Mouse (Mus musculus) lung, adult 2 months (tissue): ENCODE data around the gene Tmem255b. TPM values are rescaled to one million over a fixed set of nuclear protein-coding genes. Genes with fewer than 3 reads are reported as not detected.

ENCODE experiments used
- DNase-seq: peaks from one replicate; pipeline ENCODE4 v3.0.0; 2022
- H3K4me1 ChIP-seq: fragments of 200-500 bp; 2 replicates; pipeline ENCODE4 v1.6.1; 2011; ENCODE audit warnings: low read length; ENCODE audit not compliant: control insufficient read depth, insufficient read depth
- H3K4me3 ChIP-seq: fragments of 200-500 bp; replicated peaks from 2 replicates; pipeline ENCODE3; 2011; ENCODE audit warnings: low read depth, mild to moderate bottlenecking, control low read depth, low read length; ENCODE audit errors: extremely low read depth
- CTCF ChIP-seq: fragments of 200-500 bp; IDR thresholded peaks from 2 replicates; pipeline ENCODE4 v1.5.1; 2011; ENCODE audit warnings: mild to moderate bottlenecking, low read length, control low read depth; ENCODE audit not compliant: insufficient read depth
- POLR2A ChIP-seq: fragments of 200-500 bp; IDR thresholded peaks from 2 replicates; pipeline ENCODE4 v1.6.1; 2011; ENCODE audit warnings: low read depth, mild to moderate bottlenecking, control low read depth, low read length, borderline replicate concordance; ENCODE audit errors: extremely low read depth
- WGBS: fragments of 180-500 bp; shearing (Covaris S2); methylation state at CpG from one replicate; pipeline ENCODE4 v1.1.7; 2018; 5-methylcytosine and 5-hydroxymethylcytosine counted together
- polyA plus RNA-seq: library from polyadenylated mRNA; depleted of rRNA; stranded (reverse); fragments of >200 nt; gene quantifications from 2 replicates; pipeline ENCODE4 v1.2.3, GENCODE M21; 2012

The Tmem255b gene
- polyA plus RNA-seq, 1 experiment: 7.3 TPM

DNA sequence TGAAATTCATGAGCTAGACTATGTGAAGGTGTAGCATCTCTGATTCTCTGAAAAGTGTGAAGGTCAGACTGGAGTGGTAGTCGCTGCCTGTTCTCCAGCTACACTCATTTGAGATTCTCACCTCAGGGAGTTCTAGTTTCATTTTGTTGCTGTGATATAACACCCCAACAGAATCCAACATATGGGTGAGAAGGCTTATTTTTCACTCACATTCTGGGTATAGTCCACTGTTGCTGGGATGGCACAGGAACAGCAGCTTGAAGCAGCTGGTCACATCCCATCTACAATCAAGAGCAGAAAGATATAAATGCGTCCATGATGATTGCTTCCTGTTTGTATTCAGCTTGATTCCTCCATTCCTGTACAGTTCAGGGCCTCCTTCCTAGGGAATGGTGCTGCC, 7.2 kb downstream of the Tmem255b start:
- TF ChIP-seq CTCF (no peak), POLR2A (no peak)
- H3K4me3 ChIP-seq: no peak overlapping the region
- WGBS: 82% methylated on average over 2 of the region's 2 CpGs
- DNase-seq: no peak
- no peaks in the 10 kb centered on the region for H3K4me1 ChIP-seq

DNA sequence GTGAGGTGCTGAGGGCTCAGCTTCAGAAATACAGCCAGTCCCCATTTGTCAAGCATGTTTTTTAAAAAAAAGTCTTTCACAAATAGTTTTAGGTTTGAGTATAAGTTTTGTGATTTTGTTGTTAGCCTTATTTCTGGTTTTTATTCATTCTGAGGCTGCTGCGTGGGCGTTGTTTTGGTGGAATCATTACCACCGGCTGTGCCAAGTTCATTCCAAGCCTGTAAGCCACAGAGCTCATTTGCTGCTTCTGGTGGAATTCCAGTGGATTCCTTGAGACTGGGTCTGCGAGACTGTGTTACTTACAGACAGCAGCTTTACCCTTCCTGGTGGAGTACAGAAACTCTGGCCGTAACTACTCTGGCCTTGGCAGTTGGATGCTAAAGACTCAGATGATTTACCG, 11.5 kb downstream of the Tmem255b start:
- TF ChIP-seq POLR2A: no peak
- TF ChIP-seq CTCF: no peak
- no peak for DNase-seq
- WGBS: 80% methylated on average over 6 of the region's 6 CpGs
- Histone ChIP-seq H3K4me1 (no peaks in the 10 kb centered on the region), H3K4me3 (no peak overlapping the region)

DNA sequence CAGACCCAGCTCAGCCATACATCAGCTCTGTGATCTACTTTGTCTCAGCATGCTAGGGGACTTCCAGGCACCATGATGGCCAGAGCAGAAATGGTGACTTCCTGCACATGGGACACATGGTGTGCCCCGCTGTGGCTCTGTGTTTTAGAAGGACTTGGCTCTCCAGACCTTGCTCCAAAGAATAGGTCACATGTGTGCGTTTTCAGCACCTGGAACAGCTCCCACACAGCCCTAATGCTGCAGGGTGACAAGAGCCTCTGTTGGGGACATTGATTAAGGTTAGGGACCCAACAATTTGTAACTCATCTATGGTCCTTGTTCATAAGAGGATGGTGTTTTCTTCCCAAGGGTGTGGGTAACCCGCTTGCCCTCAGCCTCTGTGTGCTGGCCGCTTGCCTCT, 13.2 kb downstream of the Tmem255b start:
- DNase-seq: no peak
- 49% methylated on average over 4 of the region's 4 CpGs for WGBS
- H3K4me1 ChIP-seq: no peaks in the 10 kb centered on the region

GRCm38 (mm10) chr8:13451747-13452277, 16.8 kb downstream of the Tmem255b start:
- H3K4me1 ChIP-seq: no peaks in the 10 kb centered on the region
- no peak for DNase-seq
- TF ChIP-seq CTCF (no peak), POLR2A (no peak)
- 62% methylated on average over 6 of the region's 6 CpGs for WGBS
- no peak overlapping the region for H3K4me3 ChIP-seq

More for the DNA sequence above, 13.2 kb downstream of the Tmem255b start:
- no peak for TF ChIP-seq POLR2A
- no peak for TF ChIP-seq CTCF
- H3K4me3 ChIP-seq: no peak overlapping the region

GRCm38 (mm10) chr8:13454341-13455113, 19.5 kb downstream of the Tmem255b start:
- Histone ChIP-seq H3K4me3 (no peak overlapping the region), H3K4me1 (no peaks in the 10 kb centered on the region)
- WGBS: 68% methylated on average over 8 of the region's 8 CpGs
- no peak for TF ChIP-seq POLR2A
- TF ChIP-seq CTCF: no peak
- no peak for DNase-seq

GRCm38 (mm10) chr8:13455295-13455694, 20.3 kb downstream of the Tmem255b start:
- TF ChIP-seq CTCF: peak; percentile 87
- no peak for TF ChIP-seq POLR2A
- Histone ChIP-seq H3K4me1 (no peaks in the 10 kb centered on the region), H3K4me3 (no peak overlapping the region)
- peak; percentile 67 for DNase-seq
- WGBS: 14% methylated on average over 2 of the region's 2 CpGs

- no peak for DNase-seq
Observed at GRCm38 (mm10) chr8:13459431-13459830, 24.4 kb downstream of the Tmem255b start.

GRCm38 (mm10) chr8:13461085-13461765, 26.2 kb downstream of the Tmem255b start:
- peaks cover 5% of the 10 kb centered on the region for H3K4me1 ChIP-seq
- WGBS: 62% methylated on average over 17 of the region's 17 CpGs
- DNase-seq: no peak
- no peak for TF ChIP-seq CTCF
- no peak for TF ChIP-seq POLR2A
- H3K4me3 ChIP-seq: no peak overlapping the region

More at GRCm38 (mm10) chr8:13459431-13459830, 24.4 kb downstream of the Tmem255b start:
- TF ChIP-seq CTCF (no peak), POLR2A (no peak)
- Histone ChIP-seq H3K4me3 (no peak overlapping the region), H3K4me1 (peaks cover 5% of the 10 kb centered on the region)
- 86% methylated on average over 4 of the region's 4 CpGs for WGBS

DNA sequence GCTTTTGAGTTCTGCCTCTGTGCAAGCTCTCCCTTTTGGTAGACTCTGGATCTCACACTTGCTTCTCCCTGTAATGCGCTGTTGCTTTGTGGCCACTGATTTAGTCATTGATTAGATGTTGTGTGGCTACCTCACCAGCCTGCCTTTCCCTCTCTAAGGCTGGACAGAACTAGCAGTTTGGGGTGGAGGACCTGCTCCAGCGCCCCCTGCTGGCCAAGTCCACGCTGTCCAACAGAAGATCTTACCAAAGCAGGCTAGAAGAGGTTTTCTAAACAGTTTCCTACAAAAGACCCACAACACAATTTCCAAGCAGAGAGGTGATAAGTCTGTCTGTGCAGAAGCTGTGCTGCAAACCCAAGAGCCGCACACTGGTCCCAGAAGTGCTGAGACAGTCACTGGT, 26.9 kb downstream of the Tmem255b start:
- TF ChIP-seq CTCF: peak; percentile 75
- no peak for TF ChIP-seq POLR2A
- DNase-seq: peak; percentile 70
- Histone ChIP-seq H3K4me1 (peaks cover 5% of the 10 kb centered on the region), H3K4me3 (no peak overlapping the region)
- 39% methylated on average over 4 of the region's 4 CpGs for WGBS

DNA sequence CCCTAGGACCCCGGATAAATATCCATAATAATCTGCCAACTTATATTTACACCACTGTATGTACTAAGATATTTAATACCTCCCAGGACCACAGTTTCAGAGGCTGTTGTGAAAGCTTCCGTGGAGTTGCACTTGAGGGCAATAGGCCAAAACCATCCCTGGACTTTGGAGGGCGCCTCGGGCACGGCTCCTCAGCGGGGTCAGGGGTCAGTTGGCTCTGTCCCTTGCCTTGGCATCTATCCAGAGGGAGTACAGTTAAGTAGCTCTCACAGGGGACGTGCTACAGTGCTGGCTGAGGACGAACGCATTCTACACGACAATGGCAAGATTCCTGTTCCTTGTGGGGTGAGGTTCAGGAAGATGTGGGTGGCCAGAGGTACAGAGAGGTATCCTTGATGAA, 27.4 kb downstream of the Tmem255b start:
- peaks cover 5% of the 10 kb centered on the region for H3K4me1 ChIP-seq
- no peak overlapping the region for H3K4me3 ChIP-seq
- WGBS: 23% methylated on average over 10 of the region's 10 CpGs
- TF ChIP-seq CTCF: no peak
- TF ChIP-seq POLR2A: no peak
- DNase-seq: peak; percentile 83
